Mouse (Mus musculus): ENCODE data around the gene Cyp4f16. TPM values are rescaled to one million over a fixed set of nuclear protein-coding genes. Genes with fewer than 3 reads are reported as not detected.
"Not testable (repeated sequence)": the region's sequence is repeated elsewhere in the genome, so short reads cannot be mapped to it uniquely, and the experiment has no call there.

The Cyp4f16 gene
- total RNA-seq (2012; rRNA removed), result 20.8 and 44.2 TPM in 2 replicates

DNA sequence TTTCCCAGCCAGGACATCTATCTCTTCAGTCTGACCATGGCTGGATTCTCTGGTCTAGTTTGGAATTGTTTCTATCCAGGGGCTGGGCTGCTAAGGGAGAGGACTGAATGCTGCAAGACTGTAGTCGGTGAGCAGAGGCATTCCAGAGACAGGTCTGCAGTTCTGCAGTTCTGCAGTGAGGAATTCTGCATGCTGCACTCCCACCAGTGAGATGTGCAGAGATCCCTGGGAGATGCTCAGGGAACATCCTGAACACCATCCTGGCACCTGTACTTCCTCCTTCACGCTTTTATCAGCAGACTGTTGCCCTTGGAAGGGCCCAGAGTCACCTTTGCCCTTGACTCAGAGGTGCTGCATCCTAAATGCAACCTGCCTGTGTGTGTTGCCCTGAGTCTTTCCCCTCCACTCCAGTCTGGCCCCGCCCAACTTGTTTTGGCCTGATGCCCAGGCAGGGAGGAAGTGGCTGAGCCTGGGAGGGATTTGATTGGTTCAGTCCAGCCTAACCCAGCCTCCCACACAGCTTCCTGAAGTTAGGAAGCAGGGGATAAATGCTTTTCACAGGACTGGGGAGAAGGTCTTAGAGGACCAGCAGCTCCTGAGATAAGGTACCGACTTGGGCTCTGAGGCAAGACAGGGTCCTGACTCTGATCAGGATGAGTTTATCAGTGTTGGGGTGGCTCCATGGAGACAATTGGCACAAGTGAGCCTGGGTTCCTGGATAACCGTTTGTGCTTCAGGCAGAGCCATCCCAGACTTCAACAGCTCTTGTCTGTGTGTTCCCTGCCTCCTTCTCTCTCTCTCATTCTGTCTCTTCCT is at the start of gene Cyp4f16:
Gene Cyp4f16 (plus strand): TSS at position 508 of the 816 bp plus-strand sequence.
- peak; percentile 83 for DNase-seq (ENCODE audit: low read depth, low spot score)
- H3K27ac ChIP-seq (ENCODE audit: insufficient read depth, low read depth, low read length, poor library complexity, severe bottlenecking); H3K4me1 ChIP-seq (ENCODE audit: control insufficient read depth in 2 of 2, insufficient read depth in 2 of 2, low read length in 2 of 2, poor library complexity in 1 of 2): not testable (repeated sequence)

DNA sequence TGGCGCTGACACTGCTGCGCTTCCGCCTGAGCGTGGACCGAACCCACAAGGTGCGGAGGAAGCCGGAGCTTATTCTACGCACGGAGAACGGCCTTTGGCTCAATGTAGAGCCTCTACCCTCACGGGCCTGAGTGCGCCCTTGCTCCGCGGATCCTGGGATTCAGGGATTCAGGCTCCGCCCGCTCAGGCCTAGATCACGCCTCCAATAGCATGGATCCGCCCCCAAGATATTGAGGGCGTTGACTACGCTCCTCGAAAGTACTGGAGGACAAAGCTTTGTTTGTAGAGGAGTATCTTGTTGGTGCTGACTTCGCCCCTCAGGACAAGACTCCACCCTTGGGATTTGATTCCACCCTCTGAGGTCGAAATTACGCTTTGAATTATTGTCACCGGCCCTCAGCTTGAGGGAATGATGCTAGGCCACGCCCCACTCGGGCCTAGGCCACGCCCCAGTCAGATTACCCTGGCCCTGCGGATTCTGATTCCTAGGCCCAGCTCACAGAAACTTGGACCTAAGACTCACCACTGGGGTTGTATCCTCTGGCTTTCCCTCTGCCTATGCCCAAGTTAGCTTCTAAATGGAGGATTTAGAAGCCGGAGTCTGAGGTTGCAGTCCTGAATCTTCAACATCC is 43.9 kb upstream of the Cyp4f16 start:
- DNase-seq (ENCODE audit: low read depth, low spot score), result peak; percentile 83
- no peaks in the 10 kb centered on the region for H3K36me3 ChIP-seq (ENCODE audit: control insufficient read depth, insufficient read depth, low read length, poor library complexity, severe bottlenecking)
- H3K9ac ChIP-seq (ENCODE audit: insufficient read depth, low read depth, low read length, poor library complexity, severe bottlenecking), result peak overlapping the region; percentile 28
- in situ Hi-C loops (cut with MboI; ENCODE audit: low sequenced_read_pairs in 2 of 2, unreplicated experiment in 2 of 2), result loop anchor here in 1 of 2 experiments (10.0 kb wide), 1 partner anchor 148 kb away; no protein-coding TSS in a partner anchor
- TF ChIP-seq ZNF384 (IDR thresholded peaks at IDR 0.05; ENCODE audit: low read depth, low read length) (no peak), MAFK (IDR thresholded peaks at IDR 0.05; ENCODE audit: insufficient read depth, low read depth, low read length) (no peak), CHD2 (IDR thresholded peaks at IDR 0.05; ENCODE audit: low read depth, low read length) (no peak)
- peak overlapping the region; percentile 64 to 66 for H3K4me3 ChIP-seq (ENCODE audit: insufficient read depth in 1 of 2, low read depth in 1 of 2, low read length in 2 of 2, poor library complexity in 1 of 2, severe bottlenecking in 1 of 2)
- H3K4me1 ChIP-seq (ENCODE audit: control insufficient read depth in 2 of 2, insufficient read depth in 2 of 2, low read length in 2 of 2, poor library complexity in 1 of 2), result no peaks in the 10 kb centered on the region
- H3K27ac ChIP-seq (ENCODE audit: insufficient read depth, low read depth, low read length, poor library complexity, severe bottlenecking), result no peak overlapping the region
- H3K9me3 ChIP-seq (ENCODE audit: control insufficient read depth, insufficient read depth, low read depth, low read length), result no peaks in the 10 kb centered on the region

More for the DNA sequence above, at the start of gene Cyp4f16:
- H3K36me3 ChIP-seq (ENCODE audit: control insufficient read depth, insufficient read depth, low read length, poor library complexity, severe bottlenecking); in situ Hi-C loops (cut with MboI; ENCODE audit: low sequenced_read_pairs in 2 of 2, unreplicated experiment in 2 of 2); H3K9me3 ChIP-seq (ENCODE audit: control insufficient read depth, insufficient read depth, low read depth, low read length): not testable (repeated sequence)
- H3K4me3 ChIP-seq (ENCODE audit: insufficient read depth in 1 of 2, low read depth in 1 of 2, low read length in 2 of 2, poor library complexity in 1 of 2, severe bottlenecking in 1 of 2), result peak within 1 kb of the TSS; percentile 71 to 96
- peak within 1 kb of the TSS; percentile 77 for H3K9ac ChIP-seq (ENCODE audit: insufficient read depth, low read depth, low read length, poor library complexity, severe bottlenecking)

DNA sequence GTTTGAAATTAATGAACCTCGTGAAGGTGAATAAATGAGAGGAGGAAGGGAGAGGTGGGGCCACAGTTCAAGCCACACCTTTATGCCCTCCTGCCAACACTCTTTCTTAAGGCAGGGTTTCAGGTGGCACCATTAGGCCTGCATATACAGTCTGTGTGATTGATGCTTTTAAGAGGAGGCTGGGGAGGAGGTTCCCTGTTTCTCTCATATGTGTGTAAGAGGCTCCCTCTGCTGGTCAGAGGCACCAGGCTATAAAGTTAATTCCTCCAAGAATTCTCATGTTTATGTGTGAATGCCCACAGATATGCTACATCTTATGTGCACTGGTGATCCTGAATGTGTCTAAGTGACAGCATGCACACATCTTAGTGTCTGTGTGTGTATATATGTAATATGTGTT is 41.8 kb upstream of the Cyp4f16 start:
- Histone ChIP-seq H3K27ac (ENCODE audit: insufficient read depth, low read depth, low read length, poor library complexity, severe bottlenecking) (no peak overlapping the region), H3K9ac (ENCODE audit: insufficient read depth, low read depth, low read length, poor library complexity, severe bottlenecking) (no peak overlapping the region), H3K4me1 (ENCODE audit: control insufficient read depth in 2 of 2, insufficient read depth in 2 of 2, low read length in 2 of 2, poor library complexity in 1 of 2) (no peaks in the 10 kb centered on the region), H3K36me3 (ENCODE audit: control insufficient read depth, insufficient read depth, low read length, poor library complexity, severe bottlenecking) (no peaks in the 10 kb centered on the region), H3K4me3 (ENCODE audit: insufficient read depth in 1 of 2, low read depth in 1 of 2, low read length in 2 of 2, poor library complexity in 1 of 2, severe bottlenecking in 1 of 2) (no peak overlapping the region), H3K9me3 (ENCODE audit: control insufficient read depth, insufficient read depth, low read depth, low read length) (no peaks in the 10 kb centered on the region)
- in situ Hi-C loops (cut with MboI; ENCODE audit: low sequenced_read_pairs in 2 of 2, unreplicated experiment in 2 of 2), result loop anchor here in 1 of 2 experiments (10.0 kb wide), 1 partner anchor 150 kb away; no protein-coding TSS in a partner anchor
- peak; percentile 60 for DNase-seq (ENCODE audit: low read depth, low spot score)
- no peak for TF ChIP-seq ZNF384 (IDR thresholded peaks at IDR 0.05; ENCODE audit: low read depth, low read length)
- peak; percentile 30; the same call in 1 of the 2 replicates for TF ChIP-seq ZC3H11A (IDR thresholded peaks at IDR 0.05; ENCODE audit: borderline replicate concordance, low read depth, low read length)
- TF ChIP-seq CHD2 (IDR thresholded peaks at IDR 0.05; ENCODE audit: low read depth, low read length), result no peak
- TF ChIP-seq MAFK (IDR thresholded peaks at IDR 0.05; ENCODE audit: insufficient read depth, low read depth, low read length), result no peak

DNA sequence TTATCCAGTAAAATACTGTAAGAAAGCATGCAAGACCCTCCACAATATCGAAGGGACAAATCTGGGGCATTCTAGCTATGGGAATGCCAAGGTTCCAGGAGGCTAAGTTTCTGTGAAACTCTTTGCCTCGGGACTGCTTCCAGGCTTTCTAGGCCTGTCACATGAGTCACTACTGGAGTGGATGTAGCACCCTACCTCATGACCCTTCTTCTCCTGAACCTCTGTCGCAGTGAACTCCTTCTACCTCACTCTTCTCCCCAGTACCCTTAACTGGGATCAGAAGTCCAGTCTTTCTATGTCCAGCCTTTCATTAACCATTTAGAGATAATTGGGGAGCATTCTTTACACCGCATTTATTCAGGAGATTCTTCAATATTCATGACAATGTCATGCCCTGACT is 35.8 kb upstream of the Cyp4f16 start:
- H3K4me1 ChIP-seq (ENCODE audit: control insufficient read depth in 2 of 2, insufficient read depth in 2 of 2, low read length in 2 of 2, poor library complexity in 1 of 2); H3K9me3 ChIP-seq (ENCODE audit: control insufficient read depth, insufficient read depth, low read depth, low read length); H3K9ac ChIP-seq (ENCODE audit: insufficient read depth, low read depth, low read length, poor library complexity, severe bottlenecking); H3K4me3 ChIP-seq (ENCODE audit: insufficient read depth in 1 of 2, low read depth in 1 of 2, low read length in 2 of 2, poor library complexity in 1 of 2, severe bottlenecking in 1 of 2); DNase-seq (ENCODE audit: low read depth, low spot score); H3K27ac ChIP-seq (ENCODE audit: insufficient read depth, low read depth, low read length, poor library complexity, severe bottlenecking); in situ Hi-C loops (cut with MboI; ENCODE audit: low sequenced_read_pairs in 2 of 2, unreplicated experiment in 2 of 2); H3K36me3 ChIP-seq (ENCODE audit: control insufficient read depth, insufficient read depth, low read length, poor library complexity, severe bottlenecking): not testable (repeated sequence)

DNA sequence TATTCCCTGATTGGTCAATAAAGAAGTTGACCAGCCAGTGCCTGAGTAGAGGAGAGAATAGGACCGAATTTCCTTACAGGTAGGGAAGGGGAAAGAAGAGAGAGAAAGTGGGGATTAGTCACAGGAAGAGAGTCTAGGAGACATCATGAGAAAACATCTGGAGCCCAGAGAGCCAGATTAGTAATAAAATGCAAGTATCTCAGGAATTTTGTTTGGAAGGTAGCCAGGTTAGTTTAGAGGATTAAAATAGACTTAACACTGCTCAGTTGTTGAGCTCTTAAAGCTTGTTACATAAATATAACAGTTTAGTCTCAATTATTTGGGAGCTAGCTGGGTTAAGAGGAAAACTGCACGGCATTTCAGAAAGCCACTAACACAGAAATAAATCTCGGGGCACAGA is 35.3 kb upstream of the Cyp4f16 start:
- in situ Hi-C loops (cut with MboI; ENCODE audit: low sequenced_read_pairs in 2 of 2, unreplicated experiment in 2 of 2), result no loop called here
- DNase-seq (ENCODE audit: low read depth, low spot score), result no peak
- H3K27ac ChIP-seq (ENCODE audit: insufficient read depth, low read depth, low read length, poor library complexity, severe bottlenecking), result no peak overlapping the region
- H3K36me3 ChIP-seq (ENCODE audit: control insufficient read depth, insufficient read depth, low read length, poor library complexity, severe bottlenecking), result no peaks in the 10 kb centered on the region
- H3K4me3 ChIP-seq (ENCODE audit: insufficient read depth in 1 of 2, low read depth in 1 of 2, low read length in 2 of 2, poor library complexity in 1 of 2, severe bottlenecking in 1 of 2), result no peak overlapping the region
- TF ChIP-seq CHD2 (IDR thresholded peaks at IDR 0.05; ENCODE audit: low read depth, low read length) (no peak), ZC3H11A (IDR thresholded peaks at IDR 0.05; ENCODE audit: borderline replicate concordance, low read depth, low read length) (no peak), MAFK (IDR thresholded peaks at IDR 0.05; ENCODE audit: insufficient read depth, low read depth, low read length) (no peak), HCFC1 (IDR thresholded peaks at IDR 0.05; ENCODE audit: borderline replicate concordance, insufficient read depth, low read length) (no peak)
- peaks cover 0 to 3% of the 10 kb centered on the region in 2 experiments; a peak in 1 of 4 replicates for H3K4me1 ChIP-seq (ENCODE audit: control insufficient read depth in 2 of 2, insufficient read depth in 2 of 2, low read length in 2 of 2, poor library complexity in 1 of 2)
- no peak overlapping the region for H3K9ac ChIP-seq (ENCODE audit: insufficient read depth, low read depth, low read length, poor library complexity, severe bottlenecking)
- H3K9me3 ChIP-seq (ENCODE audit: control insufficient read depth, insufficient read depth, low read depth, low read length), result no peaks in the 10 kb centered on the region
